Mouse (Mus musculus): ENCODE results near the gene Syf2.

- no peak for TF ChIP-seq CTCF (IDR thresholded peaks at IDR 0.05; ENCODE audit: low read depth)
- no peak for TF ChIP-seq EP300 (IDR thresholded peaks at IDR 0.05; ENCODE audit: low read depth)
These were observed 7.8 kb upstream of the Syf2 start for GRCm38 (mm10) chr4:134922925-134923244.
